Mouse (Mus musculus) heart, embryonic 11.5 days (tissue): ENCODE results near the gene 1700025G04Rik. TPM values are rescaled to one million over a fixed set of nuclear protein-coding genes. Genes with fewer than 3 reads are reported as not detected.

Experiments
- ATAC-seq: fragments of 200-750 bp; cut with Nextera tagmentation; replicated peaks from 2 replicates; pipeline ENCODE4 v1.8.0; 2017; ENCODE audit warnings: moderate library complexity; ENCODE audit not compliant: insufficient number of reproducible peaks, low FRiP score, low TSS enrichment
- H3K27ac ChIP-seq: fragments of 300-500 bp; sonication (generic); 2 replicates; pipeline ENCODE4 v1.5.1; 2014; ENCODE audit warnings: mild to moderate bottlenecking, low read depth, low read length
- H3K27me3 ChIP-seq: fragments of 300-500 bp; sonication (generic); 2 replicates; pipeline ENCODE4 v1.6.1; 2014; ENCODE audit warnings: mild to moderate bottlenecking, low read length, mixed read lengths; ENCODE audit not compliant: control insufficient read depth, insufficient read depth
- H3K36me3 ChIP-seq: fragments of 300-500 bp; sonication (generic); 2 replicates; pipeline ENCODE4 v1.6.1; 2014; ENCODE audit warnings: mild to moderate bottlenecking, low read length, moderate library complexity, mixed read lengths; ENCODE audit not compliant: control insufficient read depth, insufficient read depth
- H3K4me1 ChIP-seq: fragments of 300-500 bp; sonication (generic); 2 replicates; pipeline ENCODE4 v1.6.1; 2014; ENCODE audit warnings: low read length; ENCODE audit not compliant: control insufficient read depth, insufficient read depth
- H3K4me2 ChIP-seq: fragments of 300-500 bp; sonication (generic); 2 replicates; pipeline ENCODE4 v1.6.1; 2014; ENCODE audit warnings: mild to moderate bottlenecking, moderate library complexity
- H3K4me3 ChIP-seq: fragments of 300-500 bp; sonication (generic); 2 replicates; pipeline ENCODE4 v1.5.1; 2014; ENCODE audit warnings: low read depth, low read length
- H3K9ac ChIP-seq: fragments of 300-500 bp; sonication (generic); 2 replicates; pipeline ENCODE4 v1.6.1; 2014; ENCODE audit warnings: mild to moderate bottlenecking, low read depth, low read length, moderate library complexity
- H3K9me3 ChIP-seq: fragments of 300-500 bp; sonication (generic); replicated peaks from 2 replicates; pipeline ENCODE4 v1.6.1; 2016; ENCODE audit warnings: low read length; ENCODE audit not compliant: control insufficient read depth
- WGBS: fragments of 180-500 bp; shearing (Covaris S2); extraction: QIAGEN DNeasy Blood & Tissue Kit; methylation state at CpG from one replicate; pipeline ENCODE4 v1.1.7; 2014; ENCODE audit not compliant: insufficient replicate concordance; 5-methylcytosine and 5-hydroxymethylcytosine counted together
- polyA plus RNA-seq: library from polyadenylated mRNA; unstranded; fragments of >200 nt; fragmentation: Nextera tagmentation; extraction: Ambion mirVana; gene quantifications from 2 replicates; pipeline ENCODE4 v1.2.1, GENCODE M21; 2014

1700025G04Rik gene
- polyA plus RNA-seq, 1 experiment from 2014 or later: 25.0 TPM

- no peak overlapping the region for H3K4me3 ChIP-seq
- H3K27ac ChIP-seq: no peak overlapping the region
- peaks cover 26% of the 10 kb centered on the region for H3K4me1 ChIP-seq
- WGBS: 81% methylated on average over 2 of the region's 2 CpGs
- no peaks in the 10 kb centered on the region for H3K36me3 ChIP-seq
- H3K27me3 ChIP-seq: no peaks in the 10 kb centered on the region
- ATAC-seq: no peak
- no peak overlapping the region for H3K4me2 ChIP-seq
- no peak overlapping the region for H3K9ac ChIP-seq
- no peaks in the 10 kb centered on the region for H3K9me3 ChIP-seq
Measured at GRCm38 (mm10) chr1:151886171-151886570, 203.8 kb downstream of the 1700025G04Rik start.

GRCm38 (mm10) chr1:151881253-151881652, 208.7 kb downstream of the 1700025G04Rik start:
- no peaks in the 10 kb centered on the region for H3K27me3 ChIP-seq
- H3K4me2 ChIP-seq: no peak overlapping the region
- ATAC-seq: no peak
- H3K9me3 ChIP-seq: no peaks in the 10 kb centered on the region
- no peak overlapping the region for H3K4me3 ChIP-seq
- peaks cover 9% of the 10 kb centered on the region for H3K4me1 ChIP-seq
- H3K9ac ChIP-seq: no peak overlapping the region
- whole genome bisulfite sequencing: 82% methylated on average over 1 of the region's 1 CpGs
- no peak overlapping the region for H3K27ac ChIP-seq
- no peaks in the 10 kb centered on the region for H3K36me3 ChIP-seq

GRCm38 (mm10) chr1:151880731-151881130, 209.2 kb downstream of the 1700025G04Rik start:
- Histone ChIP-seq H3K4me1 (peaks cover 6% of the 10 kb centered on the region; the same call in 1 of the 2 replicates), H3K4me3 (no peak overlapping the region), H3K27ac (no peak overlapping the region), H3K4me2 (no peak overlapping the region), H3K36me3 (no peaks in the 10 kb centered on the region), H3K9me3 (no peaks in the 10 kb centered on the region), H3K9ac (no peak overlapping the region), H3K27me3 (no peaks in the 10 kb centered on the region)
- no peak for ATAC-seq
- WGBS: 61% methylated on average over 5 of the region's 5 CpGs

- no peak for ATAC-seq
- no peaks in the 10 kb centered on the region for H3K27me3 ChIP-seq
Measured at GRCm38 (mm10) chr1:151879966-151880365, 210.0 kb downstream of the 1700025G04Rik start.

GRCm38 (mm10) chr1:151879308-151879850, 210.5 kb downstream of the 1700025G04Rik start:
- no peaks in the 10 kb centered on the region for H3K36me3 ChIP-seq
- no peaks in the 10 kb centered on the region for H3K9me3 ChIP-seq
- H3K4me3 ChIP-seq: no peak overlapping the region
- peaks cover 6% of the 10 kb centered on the region; the same call in 1 of the 2 replicates for H3K4me1 ChIP-seq
- H3K9ac ChIP-seq: no peak overlapping the region
- H3K4me2 ChIP-seq: no peak overlapping the region
- no peak; the same call in 1 of the 2 replicates for ATAC-seq
- no peaks in the 10 kb centered on the region for H3K27me3 ChIP-seq
- WGBS: 77% methylated on average over 11 of the region's 11 CpGs
- H3K27ac ChIP-seq: no peak overlapping the region

More at GRCm38 (mm10) chr1:151879966-151880365, 210.0 kb downstream of the 1700025G04Rik start:
- peaks cover 6% of the 10 kb centered on the region; the same call in 1 of the 2 replicates for H3K4me1 ChIP-seq
- whole genome bisulfite sequencing: 70% methylated on average over 13 of the region's 13 CpGs
- H3K9ac ChIP-seq: no peak overlapping the region
- H3K9me3 ChIP-seq: no peaks in the 10 kb centered on the region
- no peak overlapping the region for H3K4me2 ChIP-seq
- no peaks in the 10 kb centered on the region for H3K36me3 ChIP-seq
- no peak overlapping the region for H3K27ac ChIP-seq
- no peak overlapping the region for H3K4me3 ChIP-seq

- ATAC-seq: no peak
- Histone ChIP-seq H3K9me3 (no peaks in the 10 kb centered on the region), H3K4me1 (peaks cover 6% of the 10 kb centered on the region; the same call in 1 of the 2 replicates), H3K36me3 (no peaks in the 10 kb centered on the region), H3K4me3 (no peak overlapping the region), H3K9ac (no peak overlapping the region), H3K4me2 (no peak overlapping the region), H3K27ac (no peak overlapping the region), H3K27me3 (no peaks in the 10 kb centered on the region)
- 56% methylated on average over 4 of the region's 4 CpGs for WGBS
Measured at GRCm38 (mm10) chr1:151878411-151878810, 211.5 kb downstream of the 1700025G04Rik start.

- Histone ChIP-seq H3K27ac (no peak overlapping the region), H3K9ac (no peak overlapping the region), H3K9me3 (no peaks in the 10 kb centered on the region), H3K4me1 (no peaks in the 10 kb centered on the region), H3K27me3 (no peaks in the 10 kb centered on the region), H3K4me2 (no peak overlapping the region), H3K4me3 (no peak overlapping the region), H3K36me3 (no peaks in the 10 kb centered on the region)
- ATAC-seq: no peak
- WGBS: 84% methylated on average over 5 of the region's 5 CpGs
Measured at GRCm38 (mm10) chr1:151872971-151873370, 217.0 kb downstream of the 1700025G04Rik start.

- no peaks in the 10 kb centered on the region for H3K36me3 ChIP-seq
- H3K4me3 ChIP-seq: no peak overlapping the region
- no peaks in the 10 kb centered on the region for H3K9me3 ChIP-seq
- no peaks in the 10 kb centered on the region for H3K27me3 ChIP-seq
- H3K4me1 ChIP-seq: 0 out of 2 replicates have a peak, but pooled peaks cover 4% of the 10 kb centered on the region
- H3K9ac ChIP-seq: no peak overlapping the region
- no peak overlapping the region for H3K4me2 ChIP-seq
- 87% methylated on average over 6 of the region's 6 CpGs for WGBS
- H3K27ac ChIP-seq: no peak overlapping the region
- no peak for ATAC-seq
Measured at GRCm38 (mm10) chr1:151864326-151864725, 225.6 kb downstream of the 1700025G04Rik start.

- H3K4me1 ChIP-seq: 0 out of 2 replicates have a peak, but pooled peaks cover 4% of the 10 kb centered on the region
- ATAC-seq: no peak
- H3K9me3 ChIP-seq: no peaks in the 10 kb centered on the region
- no peaks in the 10 kb centered on the region for H3K27me3 ChIP-seq
- no peaks in the 10 kb centered on the region for H3K36me3 ChIP-seq
- no peak overlapping the region for H3K27ac ChIP-seq
- WGBS: 84% methylated on average over 12 of the region's 12 CpGs
- H3K4me3 ChIP-seq: no peak overlapping the region
- H3K9ac ChIP-seq: no peak overlapping the region
- no peak overlapping the region for H3K4me2 ChIP-seq
Measured at GRCm38 (mm10) chr1:151863797-151864147, 226.2 kb downstream of the 1700025G04Rik start.
